Mouse (Mus musculus): Measurements from ENCODE around the gene Nutf2. TPM values are rescaled to one million over a fixed set of nuclear protein-coding genes. Genes with fewer than 3 reads are reported as not detected.

The Nutf2 gene
- 262 and 323 TPM in 2 replicates for polyA plus RNA-seq (2014; fragmentation: Nextera tagmentation; extraction: Ambion mirVana)

- under 1% methylated on average over 57 of the region's 59 CpGs for WGBS
- Histone ChIP-seq H3K9ac (replicated peaks; ENCODE audit: low read length) (peak within 1 kb of the TSS; percentile 97), H3K4me2 (ENCODE audit: low read depth, low read length) (peak within 1 kb of the TSS; percentile 55), H3K27me3 (ENCODE audit: control insufficient read depth, insufficient read depth, low read length) (no peaks in the 10 kb centered on the region), H3K9me3 (replicated peaks; ENCODE audit: control insufficient read depth, low read length) (no peaks in the 10 kb centered on the region), H3K4me3 (ENCODE audit: low read depth, low read length) (peak within 1 kb of the TSS; percentile 99), H3K4me1 (ENCODE audit: control insufficient read depth, insufficient read depth, low read length) (no peaks in the 10 kb centered on the region), H3K36me3 (replicated peaks; ENCODE audit: control insufficient read depth, insufficient read depth, low read depth, low read length) (no peaks in the 10 kb centered on the region), H3K27ac (replicated peaks; ENCODE audit: low read depth, low read length) (peak within 1 kb of the TSS; percentile 85)
- DNase-seq (ENCODE audit: low spot score) (peak; percentile 99), ATAC-seq (replicated peaks; ENCODE audit: insufficient number of reproducible peaks, low FRiP score, low TSS enrichment, low read depth) (peak; percentile 98)
These were observed at the start of gene Nutf2 for GRCm38 (mm10) chr8:105860143-105860981. TSS of gene Nutf2 (plus strand) at chr8:105860580.

DNA sequence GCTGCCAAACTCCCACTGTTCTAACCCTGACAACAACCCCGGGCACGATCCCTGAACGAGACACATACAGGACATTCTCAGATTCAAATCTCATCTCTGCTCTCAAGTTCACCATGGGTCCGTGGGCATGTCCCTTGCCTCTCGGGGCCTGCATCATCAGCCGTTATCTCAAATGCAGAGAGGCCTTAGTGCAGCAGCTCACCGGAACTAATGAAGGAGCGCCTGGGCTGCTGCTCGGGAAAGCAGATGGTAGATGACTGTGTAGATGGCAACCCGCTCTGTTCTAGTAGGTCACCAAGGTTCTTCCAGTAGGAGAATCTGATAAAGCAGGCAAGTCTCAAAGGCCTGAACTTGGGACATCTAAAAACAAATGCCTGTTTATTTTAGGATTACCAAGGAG lies 49.3 kb upstream of the Nutf2 start:
- WGBS, result 90% methylated on average over 10 of the region's 10 CpGs
- Histone ChIP-seq H3K27ac (replicated peaks; ENCODE audit: low read depth, low read length) (no peak overlapping the region), H3K4me3 (ENCODE audit: low read depth, low read length) (no peak overlapping the region), H3K4me1 (ENCODE audit: control insufficient read depth, insufficient read depth, low read length) (no peaks in the 10 kb centered on the region), H3K4me2 (ENCODE audit: low read depth, low read length) (no peak overlapping the region), H3K9ac (replicated peaks; ENCODE audit: low read length) (no peak overlapping the region), H3K9me3 (replicated peaks; ENCODE audit: control insufficient read depth, low read length) (no peaks in the 10 kb centered on the region), H3K36me3 (replicated peaks; ENCODE audit: control insufficient read depth, insufficient read depth, low read depth, low read length) (no peaks in the 10 kb centered on the region), H3K27me3 (ENCODE audit: control insufficient read depth, insufficient read depth, low read length) (no peaks in the 10 kb centered on the region)
- DNase-seq (ENCODE audit: low spot score) (no peak), ATAC-seq (replicated peaks; ENCODE audit: insufficient number of reproducible peaks, low FRiP score, low TSS enrichment, low read depth) (no peak)

DNA sequence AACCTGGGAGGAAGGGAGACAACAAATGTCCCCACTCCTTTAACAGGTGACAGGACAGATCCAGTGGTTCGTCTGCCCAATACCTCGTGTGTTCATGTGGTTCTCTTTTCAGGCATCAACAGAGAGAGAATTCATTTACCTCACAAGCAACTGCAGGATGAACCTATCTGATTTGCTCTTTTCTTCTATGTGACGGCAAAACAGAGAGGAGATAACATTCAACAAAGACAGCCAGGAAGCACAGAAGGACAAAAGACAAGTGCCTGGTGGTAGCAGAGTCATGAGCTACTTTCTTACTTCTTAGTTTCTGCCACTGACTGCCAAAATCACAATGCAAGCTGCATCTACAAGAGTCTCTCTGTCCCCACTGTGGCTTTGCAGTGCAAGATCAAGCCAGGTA lies 48.8 kb upstream of the Nutf2 start:
- H3K9me3 ChIP-seq (replicated peaks; ENCODE audit: control insufficient read depth, low read length), result no peaks in the 10 kb centered on the region
- H3K4me2 ChIP-seq (ENCODE audit: low read depth, low read length), result no peak overlapping the region
- 82% methylated on average over 3 of the region's 3 CpGs for WGBS
- no peak overlapping the region for H3K4me3 ChIP-seq (ENCODE audit: low read depth, low read length)
- no peaks in the 10 kb centered on the region for H3K27me3 ChIP-seq (ENCODE audit: control insufficient read depth, insufficient read depth, low read length)
- no peaks in the 10 kb centered on the region for H3K36me3 ChIP-seq (replicated peaks; ENCODE audit: control insufficient read depth, insufficient read depth, low read depth, low read length)
- DNase-seq (ENCODE audit: low spot score), result no peak
- no peak overlapping the region for H3K27ac ChIP-seq (replicated peaks; ENCODE audit: low read depth, low read length)
- H3K9ac ChIP-seq (replicated peaks; ENCODE audit: low read length), result no peak overlapping the region
- no peaks in the 10 kb centered on the region for H3K4me1 ChIP-seq (ENCODE audit: control insufficient read depth, insufficient read depth, low read length)
- ATAC-seq (replicated peaks; ENCODE audit: insufficient number of reproducible peaks, low FRiP score, low TSS enrichment, low read depth), result no peak

- WGBS, result 93% methylated on average over 5 of the region's 5 CpGs
- Histone ChIP-seq H3K9me3 (replicated peaks; ENCODE audit: control insufficient read depth, low read length) (no peaks in the 10 kb centered on the region), H3K9ac (replicated peaks; ENCODE audit: low read length) (no peak overlapping the region), H3K4me1 (ENCODE audit: control insufficient read depth, insufficient read depth, low read length) (no peaks in the 10 kb centered on the region), H3K36me3 (replicated peaks; ENCODE audit: control insufficient read depth, insufficient read depth, low read depth, low read length) (no peaks in the 10 kb centered on the region), H3K4me3 (ENCODE audit: low read depth, low read length) (no peak overlapping the region), H3K27me3 (ENCODE audit: control insufficient read depth, insufficient read depth, low read length) (no peaks in the 10 kb centered on the region), H3K4me2 (ENCODE audit: low read depth, low read length) (no peak overlapping the region), H3K27ac (replicated peaks; ENCODE audit: low read depth, low read length) (no peak overlapping the region)
- no peak for ATAC-seq (replicated peaks; ENCODE audit: insufficient number of reproducible peaks, low FRiP score, low TSS enrichment, low read depth)
- no peak for DNase-seq (ENCODE audit: low spot score)
These were observed 47.9 kb upstream of the Nutf2 start for GRCm38 (mm10) chr8:105812511-105812910.

DNA sequence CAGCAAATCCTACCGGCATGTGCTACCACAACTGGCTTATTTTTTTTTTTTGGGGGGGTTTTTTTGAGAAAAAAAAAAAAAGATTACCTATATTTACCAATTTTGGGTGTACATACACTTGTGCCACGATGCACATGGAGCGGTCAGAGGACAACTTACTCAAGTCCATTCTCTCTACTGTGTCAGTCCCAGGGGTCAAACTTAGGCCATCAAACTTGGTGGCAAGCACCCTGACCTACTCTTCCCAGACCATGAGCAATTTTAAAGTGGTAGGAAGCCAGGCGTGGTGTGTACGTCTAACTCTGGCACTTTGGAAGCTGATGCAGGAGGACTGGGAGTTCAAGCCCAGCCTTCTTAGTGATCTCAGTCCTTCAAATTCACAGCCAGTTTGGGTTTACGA lies 47.1 kb upstream of the Nutf2 start:
- H3K27me3 ChIP-seq (ENCODE audit: control insufficient read depth, insufficient read depth, low read length), result no peaks in the 10 kb centered on the region
- ATAC-seq (replicated peaks; ENCODE audit: insufficient number of reproducible peaks, low FRiP score, low TSS enrichment, low read depth) (no peak), DNase-seq (ENCODE audit: low spot score) (no peak)
- no peaks in the 10 kb centered on the region for H3K4me1 ChIP-seq (ENCODE audit: control insufficient read depth, insufficient read depth, low read length)
- 94% methylated on average over 6 of the region's 6 CpGs for WGBS
- no peaks in the 10 kb centered on the region for H3K9me3 ChIP-seq (replicated peaks; ENCODE audit: control insufficient read depth, low read length)
- no peak overlapping the region for H3K27ac ChIP-seq (replicated peaks; ENCODE audit: low read depth, low read length)
- no peak overlapping the region for H3K9ac ChIP-seq (replicated peaks; ENCODE audit: low read length)
- no peaks in the 10 kb centered on the region for H3K36me3 ChIP-seq (replicated peaks; ENCODE audit: control insufficient read depth, insufficient read depth, low read depth, low read length)
- no peak overlapping the region for H3K4me2 ChIP-seq (ENCODE audit: low read depth, low read length)
- H3K4me3 ChIP-seq (ENCODE audit: low read depth, low read length), result no peak overlapping the region

DNA sequence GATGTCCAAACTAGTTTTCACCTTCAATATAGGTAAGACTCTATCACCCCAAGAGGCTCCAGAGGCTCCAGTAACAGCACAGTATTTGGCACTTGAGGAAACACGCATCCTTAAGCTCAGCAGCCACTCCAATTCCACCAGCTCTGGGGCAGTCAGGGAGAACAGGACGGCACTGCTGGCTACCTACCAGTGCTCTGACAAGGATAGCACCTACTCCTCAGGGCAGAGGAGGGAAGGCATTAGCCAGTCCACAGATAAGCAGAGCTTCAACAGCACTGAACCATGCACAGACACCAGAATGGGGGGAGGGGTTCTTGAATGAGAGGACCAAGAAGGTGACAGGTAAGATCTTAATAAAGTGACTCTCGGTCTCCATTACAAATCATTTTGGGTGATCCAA lies 40.7 kb upstream of the Nutf2 start:
- WGBS, result 92% methylated on average over 3 of the region's 3 CpGs
- Histone ChIP-seq H3K4me1 (ENCODE audit: control insufficient read depth, insufficient read depth, low read length) (no peaks in the 10 kb centered on the region), H3K9me3 (replicated peaks; ENCODE audit: control insufficient read depth, low read length) (no peaks in the 10 kb centered on the region), H3K9ac (replicated peaks; ENCODE audit: low read length) (no peak overlapping the region), H3K4me3 (ENCODE audit: low read depth, low read length) (no peak overlapping the region), H3K4me2 (ENCODE audit: low read depth, low read length) (no peak overlapping the region), H3K36me3 (replicated peaks; ENCODE audit: control insufficient read depth, insufficient read depth, low read depth, low read length) (peaks cover 3% of the 10 kb centered on the region), H3K27ac (replicated peaks; ENCODE audit: low read depth, low read length) (no peak overlapping the region), H3K27me3 (ENCODE audit: control insufficient read depth, insufficient read depth, low read length) (no peaks in the 10 kb centered on the region)
- DNase-seq (ENCODE audit: low spot score) (no peak), ATAC-seq (replicated peaks; ENCODE audit: insufficient number of reproducible peaks, low FRiP score, low TSS enrichment, low read depth) (no peak)

DNA sequence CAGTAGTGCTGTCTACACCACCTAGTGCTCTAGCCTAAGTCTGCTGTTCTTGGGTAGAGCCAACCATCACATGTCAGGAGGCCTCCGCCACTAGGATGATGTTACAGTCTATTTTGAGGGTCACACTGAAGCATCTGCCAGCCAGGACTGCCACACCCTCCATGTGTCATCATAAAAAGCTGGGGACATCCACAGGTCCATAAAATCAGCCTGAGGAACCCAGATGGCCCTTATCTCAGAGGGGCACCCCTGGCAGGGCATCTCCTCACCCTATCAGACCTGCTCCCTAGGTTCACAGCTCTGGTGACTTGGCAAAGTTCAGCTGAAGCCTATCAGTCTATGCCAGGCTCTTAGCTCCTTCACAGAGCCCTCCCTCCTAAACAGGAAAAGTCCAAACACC lies 39.5 kb upstream of the Nutf2 start:
- H3K4me3 ChIP-seq (ENCODE audit: low read depth, low read length), result no peak overlapping the region
- H3K36me3 ChIP-seq (replicated peaks; ENCODE audit: control insufficient read depth, insufficient read depth, low read depth, low read length), result peaks cover 3% of the 10 kb centered on the region
- peak; percentile 70 for ATAC-seq (replicated peaks; ENCODE audit: insufficient number of reproducible peaks, low FRiP score, low TSS enrichment, low read depth)
- WGBS, result 100% methylated on average over 1 of the region's 1 CpGs
- no peak for DNase-seq (ENCODE audit: low spot score)
- no peaks in the 10 kb centered on the region for H3K4me1 ChIP-seq (ENCODE audit: control insufficient read depth, insufficient read depth, low read length)
- no peak overlapping the region for H3K4me2 ChIP-seq (ENCODE audit: low read depth, low read length)
- no peaks in the 10 kb centered on the region for H3K9me3 ChIP-seq (replicated peaks; ENCODE audit: control insufficient read depth, low read length)
- no peak overlapping the region for H3K27ac ChIP-seq (replicated peaks; ENCODE audit: low read depth, low read length)
- H3K27me3 ChIP-seq (ENCODE audit: control insufficient read depth, insufficient read depth, low read length), result no peaks in the 10 kb centered on the region
- no peak overlapping the region for H3K9ac ChIP-seq (replicated peaks; ENCODE audit: low read length)

GRCm38 (mm10) chr8:105825506-105825905 lies 34.9 kb upstream of the Nutf2 start:
- no peak for DNase-seq (ENCODE audit: low spot score)
- peaks cover 3% of the 10 kb centered on the region for H3K36me3 ChIP-seq (replicated peaks; ENCODE audit: control insufficient read depth, insufficient read depth, low read depth, low read length)
- WGBS, result 82% methylated on average over 4 of the region's 4 CpGs
- ATAC-seq (replicated peaks; ENCODE audit: insufficient number of reproducible peaks, low FRiP score, low TSS enrichment, low read depth), result no peak
- peak overlapping the region; percentile 78; the same call in 1 of the 2 replicates for H3K4me2 ChIP-seq (ENCODE audit: low read depth, low read length)
- H3K4me3 ChIP-seq (ENCODE audit: low read depth, low read length), result no peak overlapping the region; the same call in 1 of the 2 replicates
- no peak overlapping the region for H3K9ac ChIP-seq (replicated peaks; ENCODE audit: low read length)
- no peaks in the 10 kb centered on the region for H3K4me1 ChIP-seq (ENCODE audit: control insufficient read depth, insufficient read depth, low read length)
- H3K9me3 ChIP-seq (replicated peaks; ENCODE audit: control insufficient read depth, low read length), result no peaks in the 10 kb centered on the region
- H3K27ac ChIP-seq (replicated peaks; ENCODE audit: low read depth, low read length), result no peak overlapping the region
- H3K27me3 ChIP-seq (ENCODE audit: control insufficient read depth, insufficient read depth, low read length), result no peaks in the 10 kb centered on the region
